In the genomic region with DNA sequence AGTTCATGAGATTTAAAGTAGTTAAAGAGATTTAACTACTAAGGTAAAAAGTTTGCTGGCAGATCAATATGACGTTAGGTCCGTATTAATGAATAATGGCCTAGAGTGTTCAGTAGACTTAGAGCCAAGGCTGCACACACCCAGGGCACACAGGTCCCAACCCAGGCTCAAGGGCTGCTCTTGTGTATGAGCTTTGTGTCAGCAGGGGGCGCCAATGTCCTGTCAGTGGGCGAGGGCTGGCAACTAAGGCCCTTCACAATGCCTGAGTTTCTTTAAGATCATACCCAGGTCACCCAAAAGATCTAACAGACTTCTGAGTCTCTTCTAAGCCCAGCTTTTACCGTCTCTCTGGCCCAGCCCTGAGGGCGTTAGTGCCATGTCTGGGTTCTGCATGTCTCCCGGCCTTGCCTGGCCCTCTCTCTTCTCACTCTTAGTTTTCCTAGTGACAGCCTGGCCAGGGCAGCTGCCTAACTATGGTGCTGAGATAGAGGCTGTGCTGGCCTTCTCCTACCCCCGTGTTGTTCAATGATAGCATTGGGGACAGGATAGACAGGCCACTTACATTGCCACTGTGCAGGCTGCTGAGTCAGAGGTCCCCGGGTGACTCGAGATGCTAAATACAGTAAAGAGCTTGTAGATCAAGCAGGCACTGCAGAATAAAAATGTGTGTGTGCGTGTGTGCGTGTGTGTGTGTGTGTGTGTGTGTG, we compare ENCODE assay signal across 8 mouse cellular contexts. TPM values are rescaled to one million over a fixed set of nuclear protein-coding genes. Genes with fewer than 3 reads are reported as not detected.
DNase-seq lines count a peak whose midpoint lies in the region; ATAC-seq and TF ChIP-seq lines count a peak whose summit lies in the region.

No protein-coding gene starts in this region.

- peak overlapping the region; percentile 44; the same call in 1 of the 2 replicates for H3K27ac ChIP-seq in hindbrain, embryonic 13.5 days

- no peak overlapping the region for H3K4me3 ChIP-seq in hindbrain, embryonic 13.5 days

- in situ Hi-C loops in Patski (cut with MboI; ENCODE audit: low pct_unique_long_range_greater_than_20kb) = no loop called here

- no peak overlapping the region for H3K4me2 ChIP-seq in hindbrain, embryonic 13.5 days

- H3K9me3 ChIP-seq in hindbrain, embryonic 13.5 days = no peaks in the 10 kb centered on the region

- peaks cover 45% of the 10 kb centered on the region for H3K36me3 ChIP-seq in hindbrain, embryonic 13.5 days

- CTCF ChIA-PET in Patski (lab: Charles Lee) = interaction anchor here (0.7 to 4.0 kb wide), 12 partner anchors 16 to 48 kb away, joined by 3 to 68 read pairs (median 4); a partner anchor contains a TSS

- no peak for DNase-seq in Patski (ENCODE audit: low read depth, low spot score)
- DNase-seq in cerebellum, postnatal 10 days = peak; percentile 92 to 94
- peak; percentile 67 to 72 for DNase-seq in frontal cortex, postnatal 36 days (ENCODE audit: low spot score in 2 of 2)
- DNase-seq in layer of hippocampus, postnatal 14 days (ENCODE audit: low spot score in 2 of 2) = peak; percentile 61 to 80
- DNase-seq in lung, postnatal 4 days = peak; percentile 83 to 90
- peak; percentile 41 to 44 for DNase-seq in right cerebral cortex, postnatal 36 days (ENCODE audit: low spot score in 2 of 2)
- peak; percentile 72 to 90 for DNase-seq in urinary bladder, postnatal 4 days (ENCODE audit: low spot score in 2 of 2)

- H3K27me3 ChIP-seq in Patski = no peaks in the 10 kb centered on the region
- no peaks in the 10 kb centered on the region for H3K27me3 ChIP-seq in hindbrain, embryonic 13.5 days

- POLR2A ChIA-PET in Patski (lab: Charles Lee) = interaction anchor here (1.0 to 1.6 kb wide), 2 partner anchors 23 to 32 kb away, joined by 3 to 4 read pairs; no protein-coding TSS in a partner anchor

- TF ChIP-seq CTCF in Patski (IDR thresholded peaks at IDR 0.05) = peak; percentile 93

- H3K4me1 ChIP-seq in hindbrain, embryonic 13.5 days (replicated peaks) = peaks cover 25% of the 10 kb centered on the region

- WGBS in hindbrain, embryonic 13.5 days = 46% methylated on average over 12 of the region's 12 CpGs

- ATAC-seq in Patski = no peak
- 0 out of 2 replicates have a peak, but pooled peaks have one; percentile 29 for ATAC-seq in hindbrain, embryonic 13.5 days (ENCODE audit: low FRiP score)

- peak overlapping the region; percentile 9; the same call in 1 of the 2 replicates for H3K9ac ChIP-seq in hindbrain, embryonic 13.5 days

RNA-seq across cellular contexts. Expression of a gene that starts 20.1 kb away (rescaled TPM):
- 662 TPM for polyA plus RNA-seq in Patski (2021)
- 394 and 407 TPM in 2 replicates for polyA plus RNA-seq in hindbrain, embryonic 13.5 days (2015; fragmentation: Nextera tagmentation; extraction: Ambion mirVana)
- total RNA-seq in layer of hippocampus, postnatal 14 days (2021) = 10 to 100 TPM; 41.9 to 58.7 TPM

RNA-seq across cellular contexts. Expression of a gene that starts 48.3 kb away (rescaled TPM):
- 13.9 TPM for polyA plus RNA-seq in Patski (2021)
- polyA plus RNA-seq in hindbrain, embryonic 13.5 days (2015; fragmentation: Nextera tagmentation; extraction: Ambion mirVana) = 53.2 and 55.3 TPM in 2 replicates
- 10 to 100 TPM; 30.0 to 31.6 TPM for total RNA-seq in layer of hippocampus, postnatal 14 days (2021)
